Mouse (Mus musculus): Measurements from ENCODE around the gene Slc9a5.

Gene Slc9a5

GRCm38 (mm10) chr8:105354549-105354948 lies 5.9 kb downstream of the Slc9a5 start:
- no peak for ATAC-seq (ENCODE audit: low TSS enrichment)

DNA sequence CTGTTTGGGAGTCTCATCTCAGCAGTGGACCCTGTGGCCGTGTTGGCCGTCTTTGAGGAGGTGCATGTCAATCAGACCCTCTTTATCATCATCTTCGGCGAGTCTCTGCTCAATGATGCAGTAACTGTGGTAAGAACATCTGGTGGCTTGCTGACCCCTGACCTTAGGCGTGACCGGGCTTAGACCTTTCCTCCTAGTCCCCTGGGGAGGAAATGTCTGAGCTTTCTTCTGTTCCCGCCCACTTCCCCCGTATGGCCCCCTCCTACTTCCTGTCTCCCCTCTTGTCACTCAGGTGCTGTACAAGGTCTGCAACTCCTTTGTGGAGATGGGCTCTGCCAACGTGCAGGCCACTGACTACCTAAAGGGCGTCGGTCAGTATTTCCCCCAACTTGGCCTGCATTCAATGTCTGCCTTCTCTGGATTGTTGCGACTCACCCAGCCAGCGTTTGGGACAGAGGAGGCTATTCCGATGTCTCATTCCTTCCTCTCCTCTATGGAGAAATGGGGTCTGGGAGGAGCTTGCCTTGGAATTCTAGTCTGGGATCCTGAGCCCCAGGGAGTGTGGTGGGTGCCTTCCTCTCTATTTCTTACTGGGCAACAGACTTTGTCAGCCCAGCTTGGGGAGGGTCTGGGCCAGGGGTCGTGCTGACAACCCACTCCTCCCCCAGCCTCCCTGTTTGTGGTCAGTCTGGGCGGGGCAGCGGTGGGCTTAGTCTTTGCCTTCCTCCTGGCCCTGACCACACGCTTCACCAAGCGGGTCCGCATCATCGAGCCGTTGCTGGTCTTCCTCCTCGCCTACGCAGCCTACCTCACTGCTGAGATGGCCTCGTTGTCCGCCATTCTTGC lies 6.8 kb downstream of the Slc9a5 start:
- no peak for ATAC-seq (ENCODE audit: low TSS enrichment)

DNA sequence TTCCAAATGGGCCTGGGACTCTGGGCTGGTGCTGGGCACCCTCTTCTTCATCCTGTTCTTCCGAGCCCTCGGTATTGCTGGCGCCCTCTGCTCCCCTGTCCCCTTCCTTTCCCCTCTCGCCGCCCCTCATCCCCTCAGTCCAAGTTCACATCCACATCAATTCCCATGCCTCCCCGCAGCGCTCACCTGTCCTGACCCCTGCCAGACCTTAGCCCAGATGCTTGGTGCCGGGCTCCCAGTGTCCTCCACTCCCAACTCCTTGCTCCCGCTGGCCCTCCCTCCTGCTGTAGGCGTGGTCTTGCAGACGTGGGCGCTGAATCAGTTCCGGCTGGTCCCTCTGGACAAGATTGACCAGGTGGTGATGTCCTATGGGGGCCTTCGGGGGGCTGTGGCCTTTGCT lies 8.0 kb downstream of the Slc9a5 start:
- no peak for ATAC-seq (ENCODE audit: low TSS enrichment)

DNA sequence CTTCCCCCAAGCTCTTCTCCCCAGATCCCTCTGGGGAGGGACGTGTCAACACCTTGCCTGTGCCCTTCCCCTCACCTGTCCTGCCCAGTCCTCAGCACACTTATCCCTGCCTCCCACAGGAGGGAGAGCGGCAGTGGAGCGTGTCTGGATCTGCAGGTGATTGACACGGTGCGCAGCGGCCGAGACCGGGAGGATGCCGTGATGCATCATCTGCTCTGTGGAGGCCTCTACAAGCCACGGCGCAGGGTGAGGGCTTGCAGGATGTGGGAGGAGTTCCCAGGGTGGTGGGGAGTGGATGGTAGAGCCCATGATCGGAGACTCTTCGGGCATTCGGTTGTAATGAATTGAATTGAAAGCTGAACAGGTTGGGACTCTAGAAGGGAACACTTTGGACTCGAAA lies 10.6 kb downstream of the Slc9a5 start:
- ATAC-seq (ENCODE audit: low TSS enrichment) = no peak

- ATAC-seq (ENCODE audit: low TSS enrichment) = no peak
These were observed 11.0 kb downstream of the Slc9a5 start for GRCm38 (mm10) chr8:105359646-105360045.

DNA sequence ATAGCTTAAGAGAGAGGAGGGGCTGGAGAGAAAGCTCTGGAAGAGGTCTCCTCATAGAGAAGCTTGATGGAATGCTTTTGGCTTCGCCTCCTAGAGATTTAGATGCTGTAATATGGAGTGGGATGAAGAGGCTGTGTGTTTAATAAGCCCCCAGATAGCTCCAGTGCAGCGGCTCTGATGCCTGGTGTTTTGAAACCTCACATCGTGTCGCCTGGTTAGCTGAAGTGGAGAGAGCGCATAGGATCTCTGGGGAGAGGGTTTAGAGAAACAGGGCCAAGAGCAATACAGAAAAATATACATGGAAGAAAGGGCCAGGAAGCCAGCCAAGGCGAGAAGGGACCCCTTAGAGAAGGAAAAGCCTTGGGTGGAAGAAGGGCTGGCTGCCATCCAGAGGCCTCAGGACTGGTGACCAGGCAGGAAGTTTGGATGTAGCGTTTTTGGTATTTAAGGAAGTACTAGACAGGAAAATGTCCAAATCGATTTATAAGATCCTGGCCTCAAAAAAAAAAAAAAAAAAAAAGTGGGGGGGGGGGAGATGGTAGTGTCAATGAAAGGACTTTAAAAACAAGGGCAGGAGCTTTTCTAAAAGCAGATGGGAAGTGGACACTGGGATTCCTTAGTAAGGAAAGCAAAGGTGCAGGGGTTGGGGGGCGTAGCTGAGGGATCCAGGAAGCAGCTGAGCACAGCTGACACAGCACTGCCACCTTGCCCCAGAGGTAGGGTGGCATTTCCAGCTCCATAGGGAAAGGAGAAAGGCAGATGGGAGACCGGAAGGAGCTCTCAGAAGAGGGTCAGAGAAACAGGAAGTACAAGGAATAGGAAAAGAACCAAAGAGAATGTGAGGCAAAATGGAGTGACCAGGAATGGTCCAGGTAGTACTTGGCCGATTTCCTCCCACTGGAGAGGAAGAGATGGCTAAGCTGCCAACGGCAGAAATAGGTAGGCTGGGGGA lies 13.4 kb downstream of the Slc9a5 start:
- ATAC-seq (ENCODE audit: low TSS enrichment) = no peak

DNA sequence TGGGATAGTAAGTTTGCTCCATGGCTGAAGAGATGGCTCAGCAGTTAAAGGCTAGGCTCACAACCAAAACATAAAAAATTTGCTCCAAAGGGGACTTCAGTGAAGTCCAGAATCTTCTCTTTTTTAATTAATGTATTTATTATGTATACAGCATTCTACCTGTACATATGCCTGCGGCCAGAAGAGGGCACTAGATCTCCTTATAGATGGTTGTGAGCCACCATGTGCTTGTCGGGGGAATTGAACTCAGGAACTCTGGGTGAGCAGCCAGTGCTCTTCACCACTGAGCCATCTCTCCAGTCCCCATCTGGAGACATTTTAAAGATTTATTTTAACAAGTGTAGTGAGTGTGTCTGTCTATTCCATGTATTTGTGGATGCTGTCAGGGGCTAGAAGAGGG lies 18.5 kb downstream of the Slc9a5 start:
- no peak for ATAC-seq (ENCODE audit: low TSS enrichment)

DNA sequence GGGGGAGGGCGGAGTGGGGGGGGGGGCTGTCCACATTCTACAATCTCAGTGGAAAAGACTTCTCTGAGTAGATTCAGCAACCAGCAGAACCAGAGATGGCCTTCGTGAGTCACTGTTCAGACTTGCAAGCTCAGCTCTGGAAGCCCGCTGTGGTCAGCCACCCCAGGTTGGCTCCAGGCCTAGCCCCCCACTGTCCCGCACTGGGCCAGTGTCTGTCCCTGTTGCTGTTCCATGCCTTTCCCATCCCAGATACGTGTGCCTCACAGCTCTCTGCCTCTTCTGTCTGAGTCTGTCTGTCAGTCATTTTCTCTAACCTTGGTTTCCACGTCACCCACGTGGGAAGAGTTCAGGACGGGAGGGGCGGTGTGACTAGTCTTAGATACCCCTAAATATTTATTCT lies 23.8 kb downstream of the Slc9a5 start:
- no peak for ATAC-seq (ENCODE audit: low TSS enrichment)

- ATAC-seq (ENCODE audit: low TSS enrichment) = no peak
These were observed 24.4 kb downstream of the Slc9a5 start, which contains the start of gene Plekhg4 for GRCm38 (mm10) chr8:105373032-105373431. Plekhg4 (plus strand) TSS chr8:105373274.

- ATAC-seq (ENCODE audit: low TSS enrichment) = no peak
These were observed 25.9 kb downstream of the Slc9a5 start for GRCm38 (mm10) chr8:105374513-105374966.

DNA sequence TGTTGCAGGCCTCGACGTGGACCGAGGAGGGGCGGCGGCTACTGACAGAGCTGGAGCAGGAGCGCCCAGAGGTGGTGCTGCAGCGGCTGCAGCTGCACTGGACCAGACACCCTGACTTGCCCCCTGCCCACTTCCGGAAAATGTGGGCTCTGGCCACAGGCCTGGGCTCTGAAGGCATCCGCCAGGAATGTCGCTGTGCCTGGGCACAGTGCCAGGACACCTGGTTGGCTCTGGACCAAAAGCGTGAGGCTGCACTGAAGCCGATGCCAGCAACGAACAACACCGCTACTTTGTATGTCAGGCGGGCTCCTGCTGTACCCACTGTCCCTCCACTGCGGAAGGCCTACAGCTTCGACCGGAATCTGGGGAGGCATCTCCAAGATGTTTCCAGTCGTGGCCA lies 30.0 kb downstream of the Slc9a5 start:
- no peak for ATAC-seq (ENCODE audit: low TSS enrichment)

DNA sequence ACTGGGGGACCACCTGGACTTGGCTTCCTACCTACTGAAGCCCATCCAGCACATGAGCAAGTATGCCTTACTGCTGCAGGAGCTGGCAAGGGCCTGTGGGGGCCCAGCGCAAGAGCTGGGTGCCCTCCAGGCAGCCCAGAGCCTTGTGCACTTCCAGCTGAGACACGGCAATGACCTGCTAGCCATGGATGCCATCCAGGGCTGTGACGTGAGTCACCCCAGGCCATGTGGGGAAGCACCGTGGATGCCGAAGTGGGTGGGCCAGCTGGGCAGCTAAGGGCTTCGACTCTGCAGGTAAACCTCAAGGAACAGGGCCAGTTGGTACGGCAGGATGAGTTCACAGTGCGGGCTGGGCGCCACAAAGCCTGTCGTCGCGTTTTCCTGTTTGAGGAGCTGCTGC lies 31.7 kb downstream of the Slc9a5 start:
- no peak for ATAC-seq (ENCODE audit: low TSS enrichment)

- no peak for ATAC-seq (ENCODE audit: low TSS enrichment)
These were observed 35.4 kb downstream of the Slc9a5 start for GRCm38 (mm10) chr8:105384070-105384469.

- ATAC-seq (ENCODE audit: low TSS enrichment) = no peak
These were observed 38.5 kb downstream of the Slc9a5 start for GRCm38 (mm10) chr8:105387151-105387550.

- no peak for ATAC-seq (ENCODE audit: low TSS enrichment)
These were observed 40.5 kb downstream of the Slc9a5 start for GRCm38 (mm10) chr8:105389096-105389495.

DNA sequence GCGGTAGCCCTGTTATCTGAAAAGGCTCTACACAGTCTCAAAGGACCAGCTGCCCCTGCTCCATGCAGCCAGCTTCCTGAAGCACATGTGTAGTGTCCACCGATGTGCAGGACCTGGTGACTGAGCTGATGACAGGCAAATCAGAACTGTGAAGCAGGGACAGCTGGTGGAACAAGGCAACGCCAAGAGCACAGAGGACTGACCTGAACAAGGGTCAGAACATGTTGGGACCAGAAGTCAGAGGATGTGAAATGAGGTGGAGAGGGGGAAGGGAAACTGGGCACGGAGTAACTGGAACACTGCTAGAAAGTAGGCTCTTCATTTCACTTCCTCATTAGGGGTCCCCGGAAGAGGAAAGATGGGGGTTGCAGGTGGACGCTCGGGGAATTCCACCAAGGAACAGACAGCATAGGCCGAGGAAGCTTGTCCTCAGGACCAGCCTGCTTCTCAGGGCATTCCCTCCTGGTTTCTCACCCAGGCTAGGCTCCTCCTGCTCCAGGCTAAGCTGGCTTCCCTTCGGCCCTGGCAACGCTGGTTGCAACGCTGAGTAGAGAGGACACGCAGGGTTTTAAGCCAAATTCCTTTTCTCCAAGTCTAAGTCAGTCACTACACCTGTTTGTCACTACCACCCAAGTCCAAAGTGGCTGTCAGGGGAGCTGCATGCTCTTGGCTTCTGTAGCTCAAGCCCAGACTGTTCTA lies 44.6 kb downstream of the Slc9a5 start:
- ATAC-seq (ENCODE audit: low TSS enrichment) = no peak

GRCm38 (mm10) chr8:105393915-105394314 lies 45.3 kb downstream of the Slc9a5 start:
- no peak for ATAC-seq (ENCODE audit: low TSS enrichment)

DNA sequence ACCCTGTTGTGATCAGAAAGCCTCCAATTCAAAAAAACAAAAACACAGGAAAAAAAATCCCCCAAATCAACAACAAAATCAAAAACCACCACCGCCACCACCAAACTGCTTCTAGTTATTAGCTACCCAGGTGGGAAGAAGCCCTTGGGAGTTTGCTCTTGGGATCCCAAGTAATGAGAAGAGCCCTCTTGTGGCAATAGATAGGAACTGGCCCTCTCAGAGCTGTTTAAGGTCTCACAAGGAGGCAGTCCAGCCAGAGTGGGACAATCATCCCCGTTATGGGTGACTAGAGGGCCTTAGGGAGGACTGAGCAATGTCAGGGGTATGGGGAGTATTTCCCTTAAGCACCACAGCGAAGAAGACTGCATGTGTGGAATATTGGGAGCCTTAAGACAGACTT lies 49.1 kb downstream of the Slc9a5 start:
- peak; percentile 84; the same call in 1 of the 2 replicates for ATAC-seq (ENCODE audit: low TSS enrichment)

GRCm38 (mm10) chr8:105400016-105400415 lies 51.4 kb downstream of the Slc9a5 start:
- no peak for ATAC-seq (ENCODE audit: low TSS enrichment)

DNA sequence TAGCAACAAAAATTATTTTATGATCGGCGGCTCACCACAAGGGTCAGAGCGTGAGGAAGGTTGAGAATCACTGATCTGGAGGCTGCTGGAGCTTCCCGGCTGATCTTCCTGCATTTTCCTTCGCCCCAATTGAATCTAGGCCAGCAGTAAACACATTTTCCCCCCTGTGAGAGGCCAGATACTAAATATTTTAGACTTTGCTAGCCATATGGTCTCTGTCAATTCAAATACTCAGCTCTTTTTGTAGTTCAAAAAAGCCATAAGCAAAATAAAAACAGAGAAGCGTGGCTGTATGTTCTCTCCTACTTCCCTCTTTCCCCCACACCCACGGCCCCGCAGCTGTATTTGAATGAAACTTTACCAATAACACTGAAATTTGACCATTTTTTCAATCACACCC lies 54.8 kb downstream of the Slc9a5 start:
- no peak for ATAC-seq (ENCODE audit: low TSS enrichment)

- ATAC-seq (ENCODE audit: low TSS enrichment) = no peak
These were observed 55.9 kb downstream of the Slc9a5 start for GRCm38 (mm10) chr8:105404496-105404895.

DNA sequence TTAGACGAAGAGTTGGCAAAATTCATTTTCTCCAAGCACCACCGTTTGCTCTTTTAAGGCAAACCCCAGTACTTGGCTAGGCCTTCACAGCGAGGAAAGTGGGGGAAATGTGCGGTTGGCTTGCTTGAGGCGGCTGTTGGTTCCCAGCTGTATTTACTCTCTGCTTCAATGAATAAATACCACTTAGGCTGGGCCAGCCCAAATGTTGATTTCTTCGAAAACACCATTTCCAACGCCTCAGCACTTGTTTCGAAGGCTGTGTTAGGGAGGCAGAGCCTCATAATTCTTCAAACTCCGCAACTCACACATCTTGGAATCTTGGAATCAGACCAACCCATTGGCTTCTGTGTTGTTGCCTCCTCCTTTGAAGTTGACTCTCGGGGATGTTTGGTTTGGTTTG lies 57.8 kb downstream of the Slc9a5 start:
- no peak for ATAC-seq (ENCODE audit: low TSS enrichment)

Measured in frontal cortex, adult (tissue).